Mouse (Mus musculus) liver, adult 2 months (tissue): ENCODE results near the gene Dlec1. TPM values are rescaled to one million over a fixed set of nuclear protein-coding genes. Genes with fewer than 3 reads are reported as not detected.

Experiments
- DNase-seq: peaks from one replicate; pipeline ENCODE4 v3.0.0-alpha.2; 2011; ENCODE audit warnings: low read depth, low spot score; ENCODE audit errors: extremely low read depth
- H3K27ac ChIP-seq: fragments of 200-500 bp; replicated peaks from 2 replicates; pipeline ENCODE4 v1.5.1; 2012; ENCODE audit warnings: low read depth, mild to moderate bottlenecking, control low read depth, inconsistent platforms, low read length; ENCODE audit not compliant: insufficient read depth
- H3K27me3 ChIP-seq: fragments of 200-500 bp; 2 replicates; pipeline ENCODE4 v1.6.1; 2012; ENCODE audit warnings: mild to moderate bottlenecking, moderate library complexity, low read length, inconsistent platforms; ENCODE audit not compliant: control insufficient read depth, insufficient read depth
- H3K36me3 ChIP-seq: fragments of 200-500 bp; 2 replicates; pipeline ENCODE4 v1.6.1; 2012; ENCODE audit warnings: low read length, inconsistent platforms; ENCODE audit not compliant: control insufficient read depth, insufficient read depth
- H3K4me1 ChIP-seq: fragments of 200-500 bp; 2 replicates; pipeline ENCODE4 v1.6.1; 2011; ENCODE audit warnings: low read length; ENCODE audit not compliant: control insufficient read depth, insufficient read depth
- H3K4me3 ChIP-seq: fragments of 200-500 bp; 2 replicates; pipeline ENCODE4 v1.5.1; 2011; ENCODE audit warnings: low read depth, mild to moderate bottlenecking, control low read depth, low read length, moderate library complexity; ENCODE audit not compliant: insufficient read depth
- H3K79me2 ChIP-seq: fragments of 200-500 bp; 2 replicates; pipeline ENCODE4 v1.6.1; 2012; ENCODE audit warnings: inconsistent platforms, mild to moderate bottlenecking, low read length, moderate library complexity; ENCODE audit not compliant: control insufficient read depth, insufficient read depth
- H3K9ac ChIP-seq: fragments of 200-500 bp; 2 replicates; pipeline ENCODE4 v1.6.1; 2012; ENCODE audit warnings: low read depth, mild to moderate bottlenecking, control low read depth, inconsistent platforms, low read length
- CTCF ChIP-seq: fragments of 200-500 bp; IDR thresholded peaks from 2 replicates; pipeline ENCODE4 v1.5.1; 2011; ENCODE audit warnings: low read depth, low read length, control low read depth
- POLR2A ChIP-seq: fragments of 200-500 bp; IDR thresholded peaks from 2 replicates; pipeline ENCODE4 v1.6.1; 2011; ENCODE audit warnings: low read length, control low read depth; ENCODE audit not compliant: insufficient read depth; ENCODE audit errors: extremely low read depth
- WGBS: fragments of 180-500 bp; shearing (Covaris S2); methylation state at CpG from one replicate; pipeline ENCODE4 v1.1.7; 2018; 5-methylcytosine and 5-hydroxymethylcytosine counted together
- polyA plus RNA-seq: library from polyadenylated mRNA; depleted of rRNA; stranded (reverse); fragments of >200 nt; gene quantifications from 2 replicates; pipeline ENCODE4 v1.2.3, GENCODE M21; 2012
- total RNA-seq: library from RNA; depleted of rRNA; stranded (reverse); fragments of >200 nt; gene quantifications from 2 replicates; pipeline ENCODE4 v1.2.3, GENCODE M21; 2014

The Dlec1 gene
- total and polyA plus RNA-seq, 2 experiments = 0.31 to 0.74 TPM

DNA sequence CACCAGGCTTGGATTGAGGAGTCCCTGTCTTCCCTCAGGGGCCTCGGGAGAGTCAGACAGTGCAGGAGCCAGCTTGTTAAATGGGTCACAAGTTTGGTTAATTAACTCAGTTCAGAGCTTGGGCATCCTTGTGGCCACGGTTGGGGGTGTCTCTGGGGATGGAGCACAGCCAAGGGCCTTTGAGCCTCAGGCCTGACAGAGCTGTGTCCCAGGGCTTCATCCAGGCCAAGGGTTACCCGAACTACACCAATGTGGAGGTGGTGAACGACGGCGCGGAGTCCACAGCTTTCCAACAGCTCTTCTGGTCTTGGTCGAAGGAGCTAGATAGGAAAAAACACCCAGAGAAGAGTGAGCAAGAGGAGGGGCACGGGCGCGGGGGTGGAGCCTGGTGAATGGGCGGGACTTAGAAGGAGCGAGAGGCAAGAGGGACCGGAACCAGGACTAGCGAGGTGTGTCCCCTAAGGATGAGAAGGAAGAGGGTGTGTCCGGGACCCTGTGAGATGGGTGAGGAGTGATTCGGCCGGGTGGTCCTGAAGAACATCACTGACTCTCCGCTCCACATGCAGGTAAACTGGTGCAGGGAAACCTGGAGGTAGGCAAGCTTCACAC lies 39.1 kb upstream of the Dlec1 start:
- H3K36me3 ChIP-seq = no peaks in the 10 kb centered on the region
- WGBS = 48% methylated on average over 19 of the region's 19 CpGs
- no peaks in the 10 kb centered on the region for H3K4me1 ChIP-seq
- H3K9ac ChIP-seq = no peak overlapping the region
- DNase-seq = no peak
- H3K79me2 ChIP-seq = no peaks in the 10 kb centered on the region
- H3K27ac ChIP-seq = no peak overlapping the region
- H3K27me3 ChIP-seq = no peaks in the 10 kb centered on the region
- TF ChIP-seq POLR2A = no peak
- no peak for TF ChIP-seq CTCF
- H3K4me3 ChIP-seq = no peak overlapping the region

DNA sequence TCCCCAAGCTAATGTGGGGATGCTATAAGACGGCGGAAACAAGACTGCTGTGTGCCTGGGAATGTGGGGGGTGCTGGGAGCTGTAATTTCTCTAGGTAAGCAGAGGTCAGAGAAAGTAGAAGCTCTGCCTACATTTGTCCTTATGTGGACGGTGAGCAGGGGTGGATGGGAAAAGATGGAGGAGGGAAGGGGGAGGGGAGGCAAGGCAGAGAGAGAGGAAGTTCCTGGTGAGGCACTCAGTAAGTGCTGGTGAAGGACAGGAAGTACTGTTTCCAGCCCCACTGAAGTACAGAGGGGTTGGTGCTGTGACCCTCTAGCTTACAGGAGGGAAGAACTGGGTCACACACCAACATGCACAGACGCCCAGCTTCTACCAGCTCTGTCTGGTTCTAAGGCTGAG lies 38.0 kb upstream of the Dlec1 start:
- Histone ChIP-seq H3K36me3 (no peaks in the 10 kb centered on the region), H3K4me3 (no peak overlapping the region), H3K27me3 (no peaks in the 10 kb centered on the region), H3K79me2 (no peaks in the 10 kb centered on the region), H3K27ac (no peak overlapping the region), H3K4me1 (no peaks in the 10 kb centered on the region), H3K9ac (no peak overlapping the region)
- DNase-seq = no peak
- TF ChIP-seq CTCF (no peak), POLR2A (no peak)
- 69% methylated on average over 4 of the region's 4 CpGs for WGBS

DNA sequence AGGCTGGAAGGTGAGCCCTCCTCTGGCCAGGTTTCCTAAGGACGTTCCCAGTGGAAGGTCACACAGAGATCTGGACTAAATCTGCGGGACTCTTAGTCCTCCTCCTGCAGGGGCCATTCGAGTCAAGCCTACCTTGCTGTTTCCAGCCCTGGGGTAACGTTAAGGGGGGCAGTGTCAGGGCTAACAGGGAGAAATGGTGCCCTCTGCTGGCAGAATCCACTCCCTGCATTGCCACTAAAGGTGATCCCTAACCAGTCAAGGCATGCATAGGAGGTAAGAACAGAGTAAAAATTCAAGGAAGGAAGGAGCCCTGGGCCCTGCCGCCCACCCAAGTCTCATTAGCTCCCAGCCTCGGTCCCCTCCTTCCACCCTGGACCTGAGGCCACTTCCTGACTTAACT lies 34.7 kb upstream of the Dlec1 start:
- no peaks in the 10 kb centered on the region for H3K36me3 ChIP-seq
- H3K27me3 ChIP-seq = no peaks in the 10 kb centered on the region
- TF ChIP-seq CTCF (peak; percentile 91), POLR2A (no peak)
- no peak overlapping the region for H3K27ac ChIP-seq
- peak; percentile 23 for DNase-seq
- no peaks in the 10 kb centered on the region for H3K4me1 ChIP-seq
- no peak overlapping the region for H3K4me3 ChIP-seq
- no peaks in the 10 kb centered on the region for H3K79me2 ChIP-seq
- 5% methylated on average over 6 of the region's 6 CpGs for WGBS
- no peak overlapping the region for H3K9ac ChIP-seq

DNA sequence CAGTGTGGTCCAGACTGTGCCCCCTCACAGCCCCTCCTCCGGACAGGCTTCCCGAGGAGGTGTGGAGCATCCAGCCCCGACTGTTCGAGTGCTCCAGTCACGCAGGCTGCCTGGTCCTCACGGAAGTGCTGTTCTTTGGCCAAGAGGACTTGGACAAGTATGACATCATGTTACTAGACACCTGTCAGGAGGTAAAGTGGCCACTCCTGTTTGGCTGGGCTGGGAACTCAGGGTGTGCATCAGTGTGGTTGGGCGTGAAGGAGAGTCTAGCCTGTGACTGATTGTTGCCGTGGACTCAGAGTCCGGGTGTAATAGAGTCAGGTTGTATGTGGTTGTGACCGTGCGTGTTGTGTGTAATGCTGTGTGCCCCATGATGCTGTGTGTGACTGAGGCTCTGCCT lies 34.0 kb upstream of the Dlec1 start:
- Histone ChIP-seq H3K36me3 (no peaks in the 10 kb centered on the region), H3K4me1 (no peaks in the 10 kb centered on the region), H3K9ac (no peak overlapping the region), H3K27ac (no peak overlapping the region), H3K4me3 (no peak overlapping the region), H3K79me2 (no peaks in the 10 kb centered on the region), H3K27me3 (no peaks in the 10 kb centered on the region)
- TF ChIP-seq CTCF (no peak), POLR2A (no peak)
- DNase-seq = no peak
- 87% methylated on average over 11 of the region's 11 CpGs for WGBS

DNA sequence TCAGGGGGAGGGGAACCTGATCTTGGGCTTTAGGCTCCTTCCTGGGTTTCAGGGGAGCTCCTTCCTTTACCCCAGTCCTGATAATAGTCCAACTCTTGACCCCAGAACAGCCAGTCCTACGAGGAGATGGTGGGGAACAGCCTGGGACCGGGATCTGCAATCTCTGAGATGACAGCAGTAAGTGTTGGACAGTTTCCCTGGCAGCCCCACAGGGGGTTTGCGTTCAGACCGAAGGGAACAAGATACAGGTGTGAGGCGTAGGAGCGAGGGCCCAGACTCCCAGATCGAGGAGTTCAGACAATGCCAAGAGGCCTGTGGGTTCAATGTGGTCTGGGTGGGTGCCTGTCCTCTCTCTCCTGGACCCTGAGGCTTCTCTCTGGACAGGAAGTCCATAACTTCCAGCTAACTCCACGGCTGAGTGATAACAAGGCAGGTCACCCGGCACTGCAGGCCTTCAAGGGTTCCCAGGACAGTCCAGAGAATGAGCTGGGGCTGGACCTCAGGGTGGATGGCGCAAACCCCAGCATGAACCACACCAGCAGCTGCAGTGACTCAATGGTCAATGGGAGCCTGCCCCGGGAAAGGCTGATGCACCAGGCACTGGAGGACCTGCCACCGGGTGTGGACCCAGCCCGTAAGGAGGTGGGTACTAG lies 32.0 kb upstream of the Dlec1 start:
- TF ChIP-seq POLR2A = no peak
- no peak for TF ChIP-seq CTCF

DNA sequence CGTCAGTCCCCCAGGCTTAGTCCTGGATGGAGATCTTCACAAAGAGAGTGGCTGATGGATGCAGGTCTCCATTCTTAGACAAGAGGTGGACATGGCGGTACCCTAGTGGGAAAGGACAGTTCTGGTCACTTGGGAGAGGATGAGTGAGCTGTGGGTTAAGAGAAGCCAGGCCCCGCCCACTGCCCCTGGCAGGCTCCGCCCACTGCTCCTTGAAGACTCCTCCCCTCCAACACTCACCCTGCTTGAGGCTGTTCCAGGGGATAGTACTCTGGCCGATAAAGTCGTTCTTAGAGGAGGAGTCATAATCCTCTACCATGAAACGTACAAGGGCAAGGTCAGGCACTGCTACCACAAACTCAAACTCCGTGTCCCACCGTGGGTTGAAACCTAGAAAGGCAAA lies 30.5 kb upstream of the Dlec1 start:
- TF ChIP-seq CTCF (no peak), POLR2A (no peak)
- Histone ChIP-seq H3K27ac (no peak overlapping the region), H3K9ac (no peak overlapping the region), H3K4me3 (no peak overlapping the region), H3K27me3 (no peaks in the 10 kb centered on the region), H3K36me3 (no peaks in the 10 kb centered on the region), H3K79me2 (no peaks in the 10 kb centered on the region), H3K4me1 (no peaks in the 10 kb centered on the region)
- DNase-seq = no peak
- 86% methylated on average over 9 of the region's 9 CpGs for WGBS

More for the DNA sequence above, 32.0 kb upstream of the Dlec1 start:
- H3K27me3 ChIP-seq = no peaks in the 10 kb centered on the region
- no peak for DNase-seq
- no peaks in the 10 kb centered on the region for H3K79me2 ChIP-seq
- no peaks in the 10 kb centered on the region for H3K36me3 ChIP-seq
- H3K9ac ChIP-seq = no peak overlapping the region
- no peaks in the 10 kb centered on the region for H3K4me1 ChIP-seq
- H3K4me3 ChIP-seq = no peak overlapping the region
- WGBS = 84% methylated on average over 13 of the region's 13 CpGs
- no peak overlapping the region for H3K27ac ChIP-seq
